Mouse (Mus musculus): ENCODE measurements around the gene Bmpr2.

Gene Bmpr2

GRCm38 (mm10) chr1:59789741-59790140 lies 26.5 kb downstream of the Bmpr2 start:
- in situ Hi-C loops (cut with MboI; ENCODE audit: unreplicated experiment in 2 of 2): no loop called here

DNA sequence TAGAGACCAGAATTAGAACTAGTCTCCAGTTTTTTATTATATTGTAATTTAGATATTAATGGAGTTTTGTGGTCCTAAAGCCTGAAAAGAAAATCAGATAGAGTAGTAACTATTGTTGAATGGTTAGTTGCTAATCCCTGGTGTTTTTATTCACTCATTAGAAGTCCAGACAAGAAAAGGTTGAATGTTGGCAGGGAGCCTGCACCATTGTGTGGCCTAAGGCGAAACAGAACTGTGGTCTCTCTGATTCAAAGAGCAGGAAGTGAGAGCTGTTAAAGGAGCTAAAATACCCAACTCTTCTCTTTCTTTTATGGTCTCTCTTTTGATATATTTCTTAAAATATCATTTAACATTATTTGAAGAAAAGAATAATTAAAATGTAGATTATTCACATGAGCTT lies 32.1 kb downstream of the Bmpr2 start:
- in situ Hi-C loops (cut with MboI; ENCODE audit: unreplicated experiment in 2 of 2): no loop called here

- in situ Hi-C loops (cut with MboI; ENCODE audit: unreplicated experiment in 2 of 2): no loop called here
Observed at GRCm38 (mm10) chr1:59797865-59798264, 34.7 kb downstream of the Bmpr2 start.

DNA sequence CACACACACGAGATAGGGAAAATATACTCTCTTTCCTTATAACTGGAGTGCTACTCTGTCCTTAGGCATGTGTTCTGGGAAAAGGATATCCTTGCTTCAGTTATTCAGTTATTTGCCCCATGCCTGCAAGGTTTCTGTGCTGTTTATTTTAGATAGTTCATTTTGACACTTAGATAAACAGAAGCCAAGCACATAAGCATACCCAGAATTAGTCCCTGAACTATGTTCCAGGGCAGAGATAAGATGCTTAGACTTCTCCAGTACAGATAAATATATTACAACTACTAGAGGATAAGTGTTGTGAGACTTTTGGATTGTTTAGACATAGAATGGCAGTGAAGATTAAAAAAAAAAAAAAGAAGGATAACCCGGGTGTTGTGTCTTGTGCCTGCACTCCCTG lies 41.2 kb downstream of the Bmpr2 start:
- in situ Hi-C loops (cut with MboI; ENCODE audit: unreplicated experiment in 2 of 2): no loop called here

DNA sequence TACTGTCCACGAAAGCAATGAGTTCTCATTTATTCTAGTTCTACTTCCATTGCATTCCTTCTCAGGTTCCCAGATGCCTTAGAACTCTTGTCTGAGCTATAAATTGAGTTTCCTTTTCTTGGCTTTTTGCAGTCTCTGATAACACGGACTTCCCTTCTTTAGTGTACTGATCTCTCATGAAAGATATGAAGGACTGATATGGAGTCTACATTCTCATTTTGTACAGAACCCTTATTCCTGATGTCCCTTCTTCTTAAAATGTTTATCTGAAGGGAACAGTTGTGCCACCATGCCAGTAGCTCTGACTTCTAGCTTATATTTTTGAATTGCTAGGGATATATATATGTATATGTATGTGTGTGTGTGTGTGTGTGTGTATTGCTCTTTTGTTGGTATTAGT lies 46.7 kb downstream of the Bmpr2 start:
- in situ Hi-C loops (cut with MboI; ENCODE audit: unreplicated experiment in 2 of 2): no loop called here

- in situ Hi-C loops (cut with MboI; ENCODE audit: unreplicated experiment in 2 of 2): no loop called here
Observed at GRCm38 (mm10) chr1:59812782-59813181, 49.6 kb downstream of the Bmpr2 start.

- in situ Hi-C loops (cut with MboI; ENCODE audit: unreplicated experiment in 2 of 2): no loop called here
Observed at GRCm38 (mm10) chr1:59825421-59825820, 62.2 kb downstream of the Bmpr2 start.

DNA sequence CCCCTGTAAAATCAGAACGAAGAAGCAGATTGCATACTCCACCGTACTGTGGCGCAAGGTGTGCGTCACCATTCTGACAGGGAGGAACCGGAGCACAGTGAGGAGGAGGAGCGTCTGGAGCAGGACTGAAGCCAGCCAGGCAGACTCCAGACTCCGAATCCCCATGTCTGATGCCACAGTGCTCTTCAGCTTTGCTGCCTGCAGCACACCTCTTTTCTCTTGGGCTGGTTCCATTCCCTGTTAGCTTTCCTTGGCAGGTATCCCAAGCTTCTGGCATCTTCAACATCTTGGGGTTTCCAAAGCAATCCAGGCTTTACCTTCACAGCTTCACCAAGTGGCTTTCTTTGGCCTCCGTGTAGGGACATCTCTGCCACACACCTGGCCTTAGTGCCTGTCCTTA lies 63.4 kb downstream of the Bmpr2 start:
- in situ Hi-C loops (cut with MboI; ENCODE audit: unreplicated experiment in 2 of 2): no loop called here

DNA sequence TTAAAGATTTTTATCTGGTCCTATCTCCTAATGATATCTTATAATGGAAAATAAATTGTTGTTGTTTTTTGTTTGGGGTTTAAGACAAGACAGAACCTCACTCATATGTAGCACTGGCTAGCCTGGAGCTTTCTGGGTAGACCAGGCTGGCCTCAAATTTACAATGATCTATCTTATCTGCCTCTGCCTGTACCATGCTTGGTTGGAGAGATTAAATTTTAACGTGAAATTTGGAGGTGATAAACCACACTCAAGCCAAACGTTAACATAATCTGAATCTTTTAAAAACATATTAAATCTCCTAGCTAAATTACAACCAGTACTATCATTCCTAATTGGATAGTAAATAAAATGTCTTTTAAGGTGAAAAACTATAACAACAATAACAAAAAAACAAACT lies 66.2 kb downstream of the Bmpr2 start:
- in situ Hi-C loops (cut with MboI; ENCODE audit: unreplicated experiment in 2 of 2): no loop called here

- in situ Hi-C loops (cut with MboI; ENCODE audit: unreplicated experiment in 2 of 2): no loop called here
Observed at GRCm38 (mm10) chr1:59830194-59830593, 67.0 kb downstream of the Bmpr2 start.

DNA sequence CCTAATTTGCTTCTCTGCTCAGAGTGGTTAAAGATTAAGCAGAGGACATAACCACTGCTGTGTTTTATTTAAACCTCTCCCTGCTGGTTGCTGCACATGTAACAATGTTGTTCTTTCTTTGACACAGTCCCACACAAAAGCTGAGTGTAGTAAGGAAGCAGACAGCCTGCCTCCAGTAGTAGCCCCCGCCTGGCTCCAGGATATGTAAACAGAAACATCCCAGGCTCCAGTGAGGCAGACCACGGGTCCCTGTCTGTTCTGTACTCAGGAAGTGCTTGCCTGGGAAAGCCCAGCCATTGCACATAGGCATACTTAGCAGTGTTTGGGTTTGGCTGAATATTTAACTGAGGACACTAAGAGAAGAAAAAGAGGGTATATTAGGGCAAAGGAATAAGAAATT lies 70.5 kb downstream of the Bmpr2 start:
- in situ Hi-C loops (cut with MboI; ENCODE audit: unreplicated experiment in 2 of 2): no loop called here

DNA sequence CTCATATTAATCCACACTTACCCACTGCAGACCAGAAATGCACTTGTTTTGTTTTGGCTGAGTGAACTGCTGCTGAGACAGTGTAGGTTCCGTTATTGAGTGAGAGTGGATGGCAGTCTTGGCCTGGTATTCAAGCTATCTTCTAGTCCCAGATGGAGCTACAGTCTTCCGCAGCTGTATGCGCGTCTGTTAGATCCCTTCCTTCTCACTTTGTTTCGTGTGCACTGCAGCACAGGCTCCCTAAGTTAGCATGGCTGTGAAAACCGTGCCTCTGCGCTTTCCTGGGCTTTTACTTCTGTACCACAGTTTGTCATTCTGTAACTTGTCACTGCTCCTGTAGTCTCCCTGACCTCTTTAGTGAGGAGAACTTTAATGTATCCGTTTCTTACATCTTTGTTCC lies 85.1 kb downstream of the Bmpr2 start:
- in situ Hi-C loops (cut with MboI; ENCODE audit: unreplicated experiment in 2 of 2): no loop called here

DNA sequence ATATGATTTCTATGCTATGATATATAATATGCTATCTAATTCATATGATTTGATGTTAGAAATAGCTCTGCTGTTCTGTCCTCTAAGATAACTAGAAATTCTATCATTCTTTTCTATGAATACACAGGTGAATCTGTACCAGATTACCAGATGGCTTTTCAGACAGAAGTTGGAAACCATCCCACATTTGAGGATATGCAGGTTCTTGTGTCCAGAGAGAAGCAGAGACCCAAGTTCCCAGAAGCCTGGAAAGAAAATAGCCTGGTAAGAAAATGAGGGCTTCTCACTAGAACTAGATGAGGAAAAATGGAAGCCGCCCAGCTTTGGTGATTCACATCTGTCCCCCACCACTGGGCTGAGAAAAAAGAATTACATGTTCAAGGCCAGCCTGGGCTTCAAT lies 95.8 kb downstream of the Bmpr2 start:
- in situ Hi-C loops (cut with MboI; ENCODE audit: unreplicated experiment in 2 of 2): no loop called here

- in situ Hi-C loops (cut with MboI; ENCODE audit: unreplicated experiment in 2 of 2): no loop called here
Observed at GRCm38 (mm10) chr1:59862144-59862543, 98.9 kb downstream of the Bmpr2 start.

- in situ Hi-C loops (cut with MboI; ENCODE audit: unreplicated experiment in 2 of 2): no loop called here
Observed at GRCm38 (mm10) chr1:59868041-59868440, 104.8 kb downstream of the Bmpr2 start.

GRCm38 (mm10) chr1:59874023-59874422 lies 110.8 kb downstream of the Bmpr2 start:
- in situ Hi-C loops (cut with MboI; ENCODE audit: unreplicated experiment in 2 of 2): loop anchor here in 1 of 2 experiments (10.0 kb wide), 2 partner anchors 661 to 991 kb away; no protein-coding TSS in a partner anchor

DNA sequence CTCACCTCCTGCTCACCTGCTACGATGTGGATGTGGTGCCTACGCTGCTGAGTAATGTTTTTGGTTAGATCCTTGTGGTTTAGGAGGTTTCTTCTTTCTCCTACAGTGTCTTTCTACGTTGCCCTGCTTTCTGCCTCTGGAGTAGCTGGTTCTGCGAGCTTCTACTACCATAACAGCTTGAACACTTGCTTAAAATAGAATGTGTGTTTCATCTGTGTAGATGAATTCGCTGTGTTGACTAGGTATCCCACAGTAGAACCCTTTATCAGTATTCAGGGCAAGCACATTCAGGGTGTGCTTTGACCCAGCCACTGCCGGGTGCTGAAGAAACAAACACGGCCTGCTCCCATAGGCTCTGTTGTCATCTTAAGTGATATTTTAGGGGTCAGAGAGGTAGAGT lies 114.9 kb downstream of the Bmpr2 start:
- in situ Hi-C loops (cut with MboI; ENCODE audit: unreplicated experiment in 2 of 2): loop anchor here in 1 of 2 experiments (5.0 to 10.0 kb wide), 3 partner anchors 399 to 987 kb away; no protein-coding TSS in a partner anchor

- in situ Hi-C loops (cut with MboI; ENCODE audit: unreplicated experiment in 2 of 2): loop anchor here (5.0 to 10.0 kb wide), 4 partner anchors 224 to 1071 kb away; no protein-coding TSS in a partner anchor
Observed at GRCm38 (mm10) chr1:59883349-59884134, 120.3 kb downstream of the Bmpr2 start.

GRCm38 (mm10) chr1:59886899-59887298 lies 123.7 kb downstream of the Bmpr2 start:
- in situ Hi-C loops (cut with MboI; ENCODE audit: unreplicated experiment in 2 of 2): loop anchor here (5.0 to 10.0 kb wide), 6 partner anchors 220 to 1070 kb away; no protein-coding TSS in a partner anchor

GRCm38 (mm10) chr1:59888018-59888417 lies 124.8 kb downstream of the Bmpr2 start:
- in situ Hi-C loops (cut with MboI; ENCODE audit: unreplicated experiment in 2 of 2): loop anchor here (5.0 to 10.0 kb wide), 6 partner anchors 219 to 1069 kb away; no protein-coding TSS in a partner anchor

GRCm38 (mm10) chr1:59891185-59891584 lies 128.0 kb downstream of the Bmpr2 start:
- in situ Hi-C loops (cut with MboI; ENCODE audit: unreplicated experiment in 2 of 2): no loop called here

DNA sequence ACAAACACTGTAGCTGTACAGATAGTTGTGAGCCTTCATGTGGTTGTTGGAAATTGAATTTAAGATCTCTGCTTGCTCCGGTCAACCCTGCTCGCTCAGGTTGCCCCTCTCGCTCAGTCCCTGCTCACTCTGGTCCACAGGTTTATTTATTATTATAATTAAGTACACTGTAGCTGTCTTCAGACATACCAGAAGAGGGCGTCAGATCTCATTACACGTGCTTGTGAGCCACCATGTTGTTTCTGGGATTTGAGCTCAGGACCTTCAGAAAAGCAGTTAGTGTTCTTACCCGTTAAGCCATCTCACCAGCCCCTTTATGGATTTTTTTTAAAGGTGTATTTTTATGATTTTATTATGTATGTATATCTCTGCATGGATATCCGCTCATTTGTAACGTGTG lies 129.6 kb downstream of the Bmpr2 start:
- in situ Hi-C loops (cut with MboI; ENCODE audit: unreplicated experiment in 2 of 2): no loop called here
